ENCODE assay signal across 8 mouse cellular contexts in genomic region chr5:24351701-24352171, GRCm38 (mm10). TPM values are rescaled to one million over a fixed set of nuclear protein-coding genes. Genes with fewer than 3 reads are reported as not detected.
DNase-seq lines count a peak whose midpoint lies in the region; ATAC-seq and TF ChIP-seq lines count a peak whose summit lies in the region.

No protein-coding gene starts in this region.

- in situ Hi-C loops in ES-E14 (cut with MboI; ENCODE audit: low sequenced_read_pairs in 2 of 2, unreplicated experiment in 2 of 2): no loop called here

- WGBS in forebrain, embryonic 16.5 days: under 1% methylated on average over 26 of the region's 41 CpGs
- 0% methylated on average over 39 of the region's 41 CpGs for WGBS in liver, embryonic 16.5 days (ENCODE audit: insufficient replicate concordance)

- ATAC-seq in forebrain, embryonic 16.5 days: peak; percentile 90
- ATAC-seq in liver, embryonic 16.5 days (ENCODE audit: low read depth): peak; percentile 74

- intact Hi-C loops in heart, postnatal 14 days (cut with DNase I): no loop called here

- H3K4me3 ChIP-seq in ES-E14 (ENCODE audit: insufficient read depth in 1 of 2, low read depth in 1 of 2, low read length in 2 of 2, poor library complexity in 1 of 2, severe bottlenecking in 1 of 2): peak overlapping the region; percentile 86 to 95
- peak overlapping the region; percentile 68 for H3K4me3 ChIP-seq in forebrain, embryonic 16.5 days (replicated peaks; ENCODE audit: low read length)
- H3K4me3 ChIP-seq in liver, embryonic 16.5 days (ENCODE audit: low read depth, low read length): peak overlapping the region; percentile 59

- 0 out of 2 replicates have a peak, but pooled peaks cover 2% of the 10 kb centered on the region for H3K27me3 ChIP-seq in forebrain, embryonic 16.5 days (replicated peaks; ENCODE audit: control insufficient read depth, insufficient read depth, low read length)
- peaks cover 68% of the 10 kb centered on the region for H3K27me3 ChIP-seq in liver, embryonic 16.5 days (ENCODE audit: control insufficient read depth, insufficient read depth, low read depth, low read length)

- H3K9ac ChIP-seq in ES-E14 (ENCODE audit: insufficient read depth, low read depth, low read length, poor library complexity, severe bottlenecking): no peak overlapping the region
- peak overlapping the region; percentile 80 for H3K9ac ChIP-seq in forebrain, embryonic 16.5 days (replicated peaks; ENCODE audit: low read depth, low read length)
- H3K9ac ChIP-seq in liver, embryonic 16.5 days (ENCODE audit: low read depth, low read length): peak overlapping the region; percentile 41; the same call in 1 of the 2 replicates

- no peaks in the 10 kb centered on the region for H3K36me3 ChIP-seq in ES-E14 (ENCODE audit: control insufficient read depth, insufficient read depth, low read length, poor library complexity, severe bottlenecking)
- no peaks in the 10 kb centered on the region for H3K36me3 ChIP-seq in forebrain, embryonic 16.5 days (ENCODE audit: control insufficient read depth, insufficient read depth)
- no peaks in the 10 kb centered on the region for H3K36me3 ChIP-seq in liver, embryonic 16.5 days (ENCODE audit: control insufficient read depth, insufficient read depth)

- DNase-seq in ES-E14 (ENCODE audit: low read depth, low spot score): peak; percentile 63
- peak; percentile 86 for DNase-seq in cerebellum, adult 11 months
- peak; percentile 87 to 89 for DNase-seq in heart, postnatal 14 days
- DNase-seq in layer of hippocampus, adult 18-20 months (ENCODE audit: low spot score in 2 of 2): peak; percentile 83 to 88
- DNase-seq in ovary, postnatal 10 days (ENCODE audit: low spot score): peak; percentile 61
- peak; percentile 85 to 87 for DNase-seq in urinary bladder, postnatal 4 days (ENCODE audit: low spot score in 2 of 2)

- H3K27ac ChIP-seq in ES-E14 (ENCODE audit: insufficient read depth, low read depth, low read length, poor library complexity, severe bottlenecking): no peak overlapping the region
- peak overlapping the region; percentile 83 for H3K27ac ChIP-seq in forebrain, embryonic 16.5 days (ENCODE audit: low read length)
- no peak overlapping the region for H3K27ac ChIP-seq in liver, embryonic 16.5 days (ENCODE audit: low read length)

- peaks cover 2 to 21% of the 10 kb centered on the region in 2 experiments; a peak in 2 of 4 replicates for H3K4me1 ChIP-seq in ES-E14 (ENCODE audit: control insufficient read depth in 2 of 2, insufficient read depth in 2 of 2, low read length in 2 of 2, poor library complexity in 1 of 2)
- peaks cover 36% of the 10 kb centered on the region for H3K4me1 ChIP-seq in forebrain, embryonic 16.5 days (replicated peaks; ENCODE audit: control insufficient read depth, insufficient read depth, low read length)
- peaks cover 21% of the 10 kb centered on the region for H3K4me1 ChIP-seq in liver, embryonic 16.5 days (ENCODE audit: control insufficient read depth, low read depth, low read length)

- H3K9me3 ChIP-seq in ES-E14 (ENCODE audit: control insufficient read depth, insufficient read depth, low read depth, low read length): no peaks in the 10 kb centered on the region
- H3K9me3 ChIP-seq in forebrain, embryonic 16.5 days (ENCODE audit: control insufficient read depth, low read length): no peaks in the 10 kb centered on the region
- H3K9me3 ChIP-seq in liver, embryonic 16.5 days (replicated peaks; ENCODE audit: control insufficient read depth, low read length): no peaks in the 10 kb centered on the region

- H3K4me2 ChIP-seq in forebrain, embryonic 16.5 days (ENCODE audit: low read length): peak overlapping the region; percentile 87
- H3K4me2 ChIP-seq in liver, embryonic 16.5 days (ENCODE audit: low read depth, low read length): peak overlapping the region; percentile 81

TF ChIP-seq in ES-E14, 5 proteins besides CTCF, POLR2A, EP300 and RAD21:
- TF ChIP-seq CHD2 (IDR thresholded peaks at IDR 0.05; ENCODE audit: low read depth, low read length) (no peak), ZNF384 (IDR thresholded peaks at IDR 0.05; ENCODE audit: low read depth, low read length) (no peak), MAFK (IDR thresholded peaks at IDR 0.05; ENCODE audit: insufficient read depth, low read depth, low read length) (no peak), ZC3H11A (IDR thresholded peaks at IDR 0.05; ENCODE audit: borderline replicate concordance, low read depth, low read length) (no peak), HCFC1 (IDR thresholded peaks at IDR 0.05; ENCODE audit: borderline replicate concordance, insufficient read depth, low read length) (no peak)

RNA-seq across cellular contexts. Expression of gene Kcnh2, which starts 0.3 kb away (rescaled TPM):
- 6.5 and 7.7 TPM in 2 replicates for total RNA-seq in ES-E14 (2012; rRNA removed)
- polyA plus RNA-seq in forebrain, embryonic 16.5 days (2015; fragmentation: Nextera tagmentation; extraction: Ambion mirVana): 4.7 and 6.2 TPM in 2 replicates
- total RNA-seq in heart, postnatal 14 days (2021): 10 to 100 TPM; 75.5 to 85.8 TPM
- total RNA-seq in layer of hippocampus, adult 18-20 months (2021): 10 to 100 TPM; 23.0 to 26.8 TPM
- polyA plus RNA-seq in liver, embryonic 16.5 days (2015; fragmentation: Nextera tagmentation; extraction: Ambion mirVana): 0.20 and 0.27 TPM in 2 replicates

RNA-seq across cellular contexts. Expression of gene Nos3, which starts 12.9 kb away (rescaled TPM):
- 2.2 and 5.8 TPM in 2 replicates for total RNA-seq in ES-E14 (2012; rRNA removed)
- polyA plus RNA-seq in forebrain, embryonic 16.5 days (2015; fragmentation: Nextera tagmentation; extraction: Ambion mirVana): 7.5 and 9.9 TPM in 2 replicates
- total RNA-seq in heart, postnatal 14 days (2021): 10 to 100 TPM; 34.5 to 35.6 TPM
- total RNA-seq in layer of hippocampus, adult 18-20 months (2021): 1 to 10 TPM; 6.8 to 7.0 TPM
- polyA plus RNA-seq in liver, embryonic 16.5 days (2015; fragmentation: Nextera tagmentation; extraction: Ambion mirVana): 2.0 and 2.2 TPM in 2 replicates

RNA-seq across cellular contexts. Expression of gene Atg9b, which starts 40.2 kb away (rescaled TPM):
- total RNA-seq in ES-E14 (2012; rRNA removed): 3.7 and 8.2 TPM in 2 replicates
- 1.8 and 1.9 TPM in 2 replicates for polyA plus RNA-seq in forebrain, embryonic 16.5 days (2015; fragmentation: Nextera tagmentation; extraction: Ambion mirVana)
- total RNA-seq in heart, postnatal 14 days (2021): under 1 TPM; 0.41 to 0.45 TPM
- total RNA-seq in layer of hippocampus, adult 18-20 months (2021): 1 to 10 TPM; 3.0 to 3.7 TPM
- polyA plus RNA-seq in liver, embryonic 16.5 days (2015; fragmentation: Nextera tagmentation; extraction: Ambion mirVana): 1.8 and 2.9 TPM in 2 replicates

RNA-seq across cellular contexts. Expression of gene Abcb8, which starts 41.7 kb away (rescaled TPM):
- 46.5 and 70.5 TPM in 2 replicates for total RNA-seq in ES-E14 (2012; rRNA removed)
- 46.1 and 58.1 TPM in 2 replicates for polyA plus RNA-seq in forebrain, embryonic 16.5 days (2015; fragmentation: Nextera tagmentation; extraction: Ambion mirVana)
- 10 to 100 TPM; 81.9 to 87.0 TPM for total RNA-seq in heart, postnatal 14 days (2021)
- 10 to 100 TPM; 57.0 to 60.1 TPM for total RNA-seq in layer of hippocampus, adult 18-20 months (2021)
- 29.6 TPM in 2 replicates for polyA plus RNA-seq in liver, embryonic 16.5 days (2015; fragmentation: Nextera tagmentation; extraction: Ambion mirVana)
